Mouse (Mus musculus) embryonic facial prominence, embryonic 14.5 days (tissue): ENCODE measurements around the gene Dgka. TPM values are rescaled to one million over a fixed set of nuclear protein-coding genes. Genes with fewer than 3 reads are reported as not detected.
"Not testable (repeated sequence)": the region's sequence is repeated elsewhere in the genome, so short reads cannot be mapped to it uniquely, and the experiment has no call there.

Experiments used
- ATAC-seq: fragments of 200-750 bp; cut with Nextera tagmentation; 2 replicates; pipeline ENCODE4 v1.8.0; 2017; ENCODE audit warnings: low read depth, moderate number of reproducible peaks, moderate TSS enrichment
- DNase-seq: peaks from one replicate; pipeline ENCODE4 v3.0.0-alpha.2; 2015; ENCODE audit warnings: low spot score
- H3K27ac ChIP-seq: fragments of 300-500 bp; sonication (generic); replicated peaks from 2 replicates; pipeline ENCODE4 v1.5.1; 2014; ENCODE audit warnings: low read depth, mild to moderate bottlenecking, low read length, moderate library complexity
- H3K27me3 ChIP-seq: fragments of 300-500 bp; sonication (generic); replicated peaks from 2 replicates; pipeline ENCODE4 v1.6.1; 2014; ENCODE audit warnings: low read length; ENCODE audit not compliant: control insufficient read depth, insufficient read depth
- H3K36me3 ChIP-seq: fragments of 300-500 bp; sonication (generic); 2 replicates; pipeline ENCODE4 v1.6.1; 2014; ENCODE audit warnings: low read length, mixed read lengths; ENCODE audit not compliant: control insufficient read depth, insufficient read depth
- H3K4me1 ChIP-seq: fragments of 300-500 bp; sonication (generic); 2 replicates; pipeline ENCODE4 v1.6.1; 2014; ENCODE audit warnings: antibody characterized with exemption, low read length; ENCODE audit not compliant: control insufficient read depth, insufficient read depth
- H3K4me2 ChIP-seq: fragments of 300-500 bp; sonication (generic); 2 replicates; pipeline ENCODE4 v1.6.1; 2014; ENCODE audit warnings: low read depth, mild to moderate bottlenecking, low read length, moderate library complexity, mixed read lengths
- H3K4me3 ChIP-seq: fragments of 300-500 bp; sonication (generic); 2 replicates; pipeline ENCODE4 v1.5.1; 2014; ENCODE audit warnings: low read depth, mild to moderate bottlenecking, low read length
- H3K9ac ChIP-seq: fragments of 300-500 bp; sonication (generic); 2 replicates; pipeline ENCODE4 v1.6.1; 2014; ENCODE audit warnings: low read depth, mild to moderate bottlenecking, low read length, moderate library complexity, mixed read lengths
- H3K9me3 ChIP-seq: fragments of 300-500 bp; sonication (generic); 2 replicates; pipeline ENCODE4 v1.6.1; 2016; ENCODE audit warnings: low read length; ENCODE audit not compliant: control insufficient read depth
- WGBS: fragments of 180-500 bp; shearing (Covaris S2); extraction: QIAGEN DNeasy Blood & Tissue Kit; methylation state at CpG from one replicate; pipeline ENCODE4 v1.1.7; 2014; 5-methylcytosine and 5-hydroxymethylcytosine counted together
- polyA plus RNA-seq: library from polyadenylated mRNA; unstranded; fragments of >200 nt; fragmentation: Nextera tagmentation; extraction: Ambion mirVana; gene quantifications from 2 replicates; pipeline ENCODE4 v1.2.1, GENCODE M21; 2014

Dgka gene
- polyA plus RNA-seq, 1 experiment from 2014 or later: 16.7 TPM

DNA sequence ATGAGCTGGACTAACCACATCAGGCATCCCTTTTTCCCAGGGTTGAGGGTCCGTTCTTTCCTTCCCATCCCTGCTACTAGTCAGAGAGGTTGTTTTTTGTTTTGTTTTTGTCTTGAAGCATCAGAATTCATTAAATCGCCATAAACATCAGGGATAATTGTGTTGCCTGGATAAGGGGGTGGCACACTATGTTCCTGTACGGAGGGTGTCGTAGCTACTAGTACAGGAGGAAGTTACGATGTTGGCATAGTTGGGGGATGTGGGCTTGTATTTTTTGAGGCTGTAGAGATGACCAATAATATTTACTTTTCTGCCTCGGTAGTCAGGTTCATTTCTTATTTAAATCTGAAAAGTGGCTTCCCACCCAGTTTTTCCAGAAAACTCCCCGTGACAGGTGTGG lies 1.4 kb downstream of the Dgka start:
- Histone ChIP-seq H3K4me1 (peaks cover 20% of the 10 kb centered on the region; the same call in 1 of the 2 replicates), H3K27me3 (no peaks in the 10 kb centered on the region), H3K27ac (peak overlapping the region; percentile 75), H3K9ac (peak overlapping the region; percentile 74), H3K4me2 (peak overlapping the region; percentile 80), H3K4me3 (peak overlapping the region; percentile 59), H3K36me3 (no peaks in the 10 kb centered on the region), H3K9me3 (no peaks in the 10 kb centered on the region)
- DNase-seq (peak; percentile 4), ATAC-seq (no peak)
- WGBS: 7% methylated on average over 7 of the region's 7 CpGs

- Histone ChIP-seq H3K36me3 (no peaks in the 10 kb centered on the region), H3K4me1 (peaks cover 20% of the 10 kb centered on the region; the same call in 1 of the 2 replicates), H3K4me3 (peak overlapping the region; percentile 59; the same call in 1 of the 2 replicates), H3K9ac (0 out of 2 replicates have a peak overlapping the region, but pooled peaks have one; percentile 74), H3K9me3 (no peaks in the 10 kb centered on the region), H3K27me3 (no peaks in the 10 kb centered on the region), H3K27ac (peak overlapping the region; percentile 29), H3K4me2 (peak overlapping the region; percentile 80)
- ATAC-seq: no peak
- WGBS: 42% methylated on average over 2 of the region's 4 CpGs
- peak; percentile 54 for DNase-seq
Measured at GRCm38 (mm10) chr10:128742616-128743015, 2.0 kb downstream of the Dgka start.

GRCm38 (mm10) chr10:128740296-128740695 lies 4.4 kb downstream of the Dgka start:
- H3K4me1 ChIP-seq: peaks cover 18% of the 10 kb centered on the region; the same call in 1 of the 2 replicates
- H3K27me3 ChIP-seq: no peaks in the 10 kb centered on the region
- no peak overlapping the region for H3K27ac ChIP-seq
- no peak overlapping the region for H3K4me2 ChIP-seq
- no peak overlapping the region for H3K9ac ChIP-seq
- WGBS: 75% methylated on average over 2 of the region's 2 CpGs
- no peaks in the 10 kb centered on the region for H3K36me3 ChIP-seq
- no peak overlapping the region for H3K4me3 ChIP-seq
- ATAC-seq (no peak), DNase-seq (no peak)
- H3K9me3 ChIP-seq: no peaks in the 10 kb centered on the region

DNA sequence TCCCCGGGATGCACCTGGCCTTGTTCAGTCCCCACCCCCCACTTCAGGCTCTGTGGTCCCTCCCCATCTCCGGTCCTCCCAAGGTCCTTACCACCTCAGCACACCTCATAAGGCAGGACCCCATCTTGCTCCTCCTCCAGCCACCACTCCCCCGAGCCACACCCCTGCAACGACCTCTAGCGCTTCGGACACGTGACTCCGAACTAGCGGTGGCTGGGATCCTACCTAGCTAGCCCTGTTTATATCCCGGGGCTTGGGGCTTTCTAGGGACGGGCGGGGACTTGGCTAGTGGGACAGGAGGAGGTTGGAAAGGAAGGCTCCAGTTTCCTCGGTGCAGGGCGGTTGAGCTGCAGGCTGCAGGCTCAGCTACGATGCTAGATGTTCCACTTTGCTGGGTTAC lies 7.2 kb downstream of the Dgka start:
- peak overlapping the region; percentile 44 for H3K4me2 ChIP-seq
- peak; percentile 11 for DNase-seq
- H3K27ac ChIP-seq: no peak overlapping the region
- H3K36me3 ChIP-seq: peaks cover 14% of the 10 kb centered on the region; the same call in 1 of the 2 replicates
- H3K9ac ChIP-seq: peak overlapping the region; percentile 45; the same call in 1 of the 2 replicates
- peak; percentile 69 for ATAC-seq
- H3K27me3 ChIP-seq: no peaks in the 10 kb centered on the region
- 0 out of 2 replicates have a peak, but pooled peaks cover 2% of the 10 kb centered on the region for H3K4me1 ChIP-seq
- H3K9me3 ChIP-seq: 0 out of 2 replicates have a peak, but pooled peaks cover 4% of the 10 kb centered on the region
- WGBS: 4% methylated on average over 15 of the region's 15 CpGs
- H3K4me3 ChIP-seq: no peak overlapping the region

DNA sequence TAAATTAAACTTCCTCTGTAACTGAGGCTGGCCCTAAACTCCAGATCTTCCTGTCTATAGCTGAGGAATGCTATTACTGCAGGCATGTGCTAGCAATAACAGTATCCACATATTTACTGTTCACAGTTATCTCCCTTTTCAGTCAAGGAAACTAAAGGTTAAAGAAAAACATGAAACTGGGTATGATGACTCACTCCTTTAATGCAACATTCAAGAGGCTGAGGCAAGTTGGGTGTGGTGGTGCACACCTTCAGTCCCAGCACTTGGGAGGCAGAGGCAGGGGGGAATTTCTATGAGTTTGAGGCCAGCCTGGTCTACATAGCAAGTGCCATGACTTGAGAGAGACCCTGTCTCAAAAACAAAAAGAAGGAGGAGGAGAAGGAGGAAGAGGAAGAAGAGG lies 12.7 kb downstream of the Dgka start:
- Histone ChIP-seq H3K36me3 (peaks cover 41% of the 10 kb centered on the region), H3K27ac (no peak overlapping the region), H3K4me1 (no peaks in the 10 kb centered on the region), H3K9ac (no peak overlapping the region), H3K4me2 (no peak overlapping the region), H3K9me3 (0 out of 2 replicates have a peak, but pooled peaks cover 4% of the 10 kb centered on the region), H3K27me3 (no peaks in the 10 kb centered on the region), H3K4me3 (no peak overlapping the region)
- DNase-seq (no peak), ATAC-seq (no peak)

- Histone ChIP-seq H3K27me3 (no peaks in the 10 kb centered on the region), H3K9ac (peak overlapping the region; percentile 49; the same call in 1 of the 2 replicates), H3K27ac (no peak overlapping the region), H3K4me2 (0 out of 2 replicates have a peak overlapping the region, but pooled peaks have one; percentile 28), H3K4me3 (no peak overlapping the region), H3K36me3 (peaks cover 41% of the 10 kb centered on the region), H3K4me1 (no peaks in the 10 kb centered on the region), H3K9me3 (0 out of 2 replicates have a peak, but pooled peaks cover 4% of the 10 kb centered on the region)
- peak; percentile 80 for ATAC-seq
- DNase-seq: peak; percentile 73
- WGBS: 18% methylated on average over 10 of the region's 10 CpGs
Measured at GRCm38 (mm10) chr10:128731002-128731433, 13.6 kb downstream of the Dgka start.

DNA sequence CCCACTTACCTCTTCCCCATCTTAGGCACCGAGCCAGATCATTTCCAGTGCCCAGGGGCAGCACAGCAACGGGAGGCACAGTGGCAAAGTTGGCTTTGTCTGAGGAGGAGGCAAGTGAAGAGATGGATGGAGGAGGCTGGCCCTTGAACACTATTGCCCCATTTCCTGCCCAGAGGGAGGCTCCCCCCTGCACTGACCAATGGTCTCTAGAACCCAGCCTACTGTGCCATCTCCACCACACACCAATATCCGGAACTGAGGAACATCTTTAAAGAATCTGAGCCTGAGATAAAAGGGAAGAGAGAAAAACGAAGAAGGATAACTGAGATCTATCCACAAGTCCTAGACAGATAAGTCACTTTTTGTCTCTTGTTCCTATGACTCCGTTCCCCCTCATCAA lies 16.6 kb downstream of the Dgka start:
- DNase-seq: no peak
- Histone ChIP-seq H3K4me2 (no peak overlapping the region), H3K27ac (no peak overlapping the region), H3K36me3 (peaks cover 33% of the 10 kb centered on the region), H3K4me3 (no peak overlapping the region), H3K27me3 (no peaks in the 10 kb centered on the region), H3K4me1 (no peaks in the 10 kb centered on the region), H3K9me3 (0 out of 2 replicates have a peak, but pooled peaks cover 4% of the 10 kb centered on the region), H3K9ac (no peak overlapping the region)
- ATAC-seq: no peak
- 80% methylated on average over 5 of the region's 5 CpGs for WGBS

- peaks cover 24% of the 10 kb centered on the region for H3K36me3 ChIP-seq
- 76% methylated on average over 3 of the region's 4 CpGs for WGBS
- ATAC-seq: not testable (repeated sequence)
Measured at GRCm38 (mm10) chr10:128725466-128725865, 19.2 kb downstream of the Dgka start.

More at GRCm38 (mm10) chr10:128725466-128725865, 19.2 kb downstream of the Dgka start:
- H3K27ac ChIP-seq, H3K27me3 ChIP-seq, H3K4me3 ChIP-seq, H3K9me3 ChIP-seq, H3K9ac ChIP-seq, DNase-seq, H3K4me1 ChIP-seq, H3K4me2 ChIP-seq: not testable (repeated sequence)
